In the genomic region with DNA sequence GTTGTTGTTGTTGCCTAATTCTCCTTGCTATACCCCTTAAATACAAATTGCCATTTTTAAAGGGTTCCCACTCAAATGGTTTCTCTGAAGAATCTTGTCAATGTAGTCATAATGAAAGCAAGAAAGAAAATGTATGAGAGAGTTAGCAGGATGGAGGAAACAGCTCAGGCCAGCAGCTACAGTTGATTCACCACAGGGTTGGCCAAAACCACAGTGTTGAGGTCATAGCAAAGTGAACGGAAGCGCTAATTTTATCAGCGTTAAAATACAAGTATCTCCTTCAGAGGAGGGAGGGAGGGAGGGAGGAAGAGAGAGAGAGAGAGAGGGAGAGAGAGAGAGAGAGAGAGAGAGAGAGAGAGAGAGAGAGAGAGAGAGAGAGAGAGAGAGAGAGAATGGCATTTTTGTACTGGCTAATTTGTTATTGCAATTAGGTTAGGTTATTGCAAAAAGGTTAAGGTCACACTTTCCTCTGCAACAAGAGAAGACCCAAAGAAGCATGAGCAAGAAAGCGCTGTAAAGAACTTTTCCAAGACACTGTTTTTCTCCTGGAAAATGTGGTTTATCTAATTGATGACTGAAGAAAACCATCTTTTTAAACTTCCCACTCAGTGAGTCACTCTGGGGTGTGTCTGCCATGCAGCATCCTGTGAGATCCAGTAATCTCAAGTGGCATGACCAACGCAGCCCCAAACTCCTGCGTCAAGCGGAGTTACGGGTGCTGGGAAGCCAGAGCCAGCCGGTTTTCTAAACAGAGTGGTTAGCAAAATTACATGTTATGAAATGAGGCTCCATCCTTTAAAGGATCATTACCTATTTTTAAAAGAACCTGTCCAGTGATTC, we compare ENCODE assay signal across 1 mouse cellular context.
TF ChIP-seq lines count a peak whose summit lies in the region.

No protein-coding gene starts in this region.

TF ChIP-seq in MEL, 35 proteins besides CTCF, POLR2A, EP300 and RAD21 (continued from another document):
- TF ChIP-seq JUND (IDR thresholded peaks at IDR 0.05; ENCODE audit: low read depth, low read length) (peak; percentile 96), CHD2 (IDR thresholded peaks at IDR 0.05; ENCODE audit: low read length) (no peak), POLR2AphosphoS5 (IDR thresholded peaks at IDR 0.05; ENCODE audit: borderline replicate concordance, low read depth, low read length) (no peak), MAX (IDR thresholded peaks at IDR 0.05; ENCODE audit: low read length) (no peak), KAT2A (conservative IDR thresholded peaks at IDR 0.05; ENCODE audit: low read depth, low read length) (no peak), MAZ (IDR thresholded peaks at IDR 0.05; ENCODE audit: low read depth, low read length) (peak; percentile 64), ZNF384 (IDR thresholded peaks at IDR 0.05; ENCODE audit: low read depth, low read length) (no peak), ZKSCAN1 (IDR thresholded peaks at IDR 0.05; ENCODE audit: low read depth, low read length) (no peak), UBTF (IDR thresholded peaks at IDR 0.05; ENCODE audit: borderline replicate concordance, insufficient read depth, low read depth, low read length) (no peak), POLR2AphosphoS2 (IDR thresholded peaks at IDR 0.05; ENCODE audit: low read length) (no peak), NELFE (IDR thresholded peaks at IDR 0.05; ENCODE audit: low read depth, low read length) (0 out of 2 replicates have a peak, but pooled peaks have one; percentile 22), BHLHE40 (IDR thresholded peaks at IDR 0.05; ENCODE audit: borderline replicate concordance, low read depth, low read length) (no peak)
TF ChIP-seq in MEL: peak in this region for 10.
